Comparison of ENCODE assay signal across 16 mouse cellular contexts in genomic region chr14:55757566-55757965, GRCm38 (mm10). TPM values are rescaled to one million over a fixed set of nuclear protein-coding genes. Genes with fewer than 3 reads are reported as not detected.
DNase-seq lines count a peak whose midpoint lies in the region; ATAC-seq and TF ChIP-seq lines count a peak whose summit lies in the region.
"Had no signal": no experiment of that assay in that cellular context is flagged by ENCODE, and none has a peak within 500 bp of the region (broad histone marks: within the 10 kb centered on the region; RNA-seq: fewer than 3 reads in every experiment).

No protein-coding gene starts in this region.

- peak overlapping the region; percentile 40 for H3K9ac ChIP-seq in intestine, postnatal 0 days (ENCODE audit: low read depth, low read length)
- H3K9ac ChIP-seq in stomach, embryonic 15.5 days: no peak overlapping the region
- H3K9ac ChIP-seq: hindbrain, embryonic 15.5 days; midbrain, embryonic 13.5 days had no signal

- no peaks in the 10 kb centered on the region for H3K36me3 ChIP-seq in kidney, adult 2 months (ENCODE audit: control insufficient read depth, insufficient read depth, low read length)
- H3K36me3 ChIP-seq in intestine, postnatal 0 days (ENCODE audit: control insufficient read depth, insufficient read depth): peaks cover 41% of the 10 kb centered on the region
- H3K36me3 ChIP-seq in stomach, embryonic 15.5 days: peaks cover 30% of the 10 kb centered on the region

- no peak for TF ChIP-seq CTCF in kidney, adult 2 months (conservative IDR thresholded peaks at IDR 0.05; ENCODE audit: insufficient read depth, insufficient read length, low read depth, low read length)
- TF ChIP-seq CTCF in intestine, postnatal 0 days (IDR thresholded peaks at IDR 0.05; ENCODE audit: low read depth): no peak

- WGBS in kidney, adult 2 months: 42% methylated on average over 6 of the region's 6 CpGs
- 37% methylated on average over 6 of the region's 6 CpGs for WGBS in intestine, postnatal 0 days
- WGBS in stomach, embryonic 15.5 days: 63% methylated on average over 6 of the region's 6 CpGs

- H3K27me3 ChIP-seq in kidney, adult 2 months (replicated peaks; ENCODE audit: control insufficient read depth, insufficient read depth, low read length): no peaks in the 10 kb centered on the region
- peaks cover 4% of the 10 kb centered on the region; the same call in 1 of the 2 replicates for H3K27me3 ChIP-seq in intestine, postnatal 0 days (replicated peaks; ENCODE audit: control insufficient read depth, insufficient read depth, low read length)
- H3K27me3 ChIP-seq in stomach, embryonic 15.5 days (replicated peaks): peaks cover 14% of the 10 kb centered on the region

- DNase-seq in kidney, adult 2 months: no peak
- no peak for DNase-seq in kidney, adult 18-20 months
- no peak for DNase-seq in cerebellum, adult 11-12 months
- no peak for DNase-seq in ovary, postnatal 14 days (ENCODE audit: low spot score)
- DNase-seq: adrenal gland, postnatal 14 days; cerebellum, adult 9-10 months; embryo, embryonic 11 days; lung, adult 18-20 months; lung, postnatal 36 days had no signal

- peak; percentile 42 for ATAC-seq in granulocyte monocyte progenitor cell, adult 5-6 weeks (replicated peaks; ENCODE audit: poor library complexity, severe bottlenecking)
- peak; percentile 40 for ATAC-seq in intestine, postnatal 0 days
- no peak for ATAC-seq in stomach, embryonic 15.5 days (ENCODE audit: insufficient read depth, low FRiP score, low read depth)
- ATAC-seq: forebrain, embryonic 16.5 days; midbrain, embryonic 13.5 days had no signal

- H3K9me3 ChIP-seq in intestine, postnatal 0 days (ENCODE audit: control insufficient read depth): no peaks in the 10 kb centered on the region
- H3K9me3 ChIP-seq in stomach, embryonic 15.5 days: no peaks in the 10 kb centered on the region
- H3K9me3 ChIP-seq: hindbrain, embryonic 15.5 days; midbrain, embryonic 13.5 days had no signal

- TF ChIP-seq POLR2A in kidney, adult 2 months (IDR thresholded peaks at IDR 0.05; ENCODE audit: low read depth, low read length): no peak

- peak overlapping the region; percentile 52 for H3K4me3 ChIP-seq in kidney, adult 2 months (ENCODE audit: insufficient read depth, low read depth, low read length)
- H3K4me3 ChIP-seq in intestine, postnatal 0 days (ENCODE audit: low read depth, low read length): peak overlapping the region; percentile 36
- H3K4me3 ChIP-seq in stomach, embryonic 15.5 days (replicated peaks): no peak overlapping the region
- H3K4me3 ChIP-seq: hindbrain, embryonic 15.5 days; midbrain, embryonic 13.5 days had no signal

- peaks cover 14% of the 10 kb centered on the region; the same call in 1 of the 2 replicates for H3K4me1 ChIP-seq in kidney, adult 2 months (ENCODE audit: control insufficient read depth, insufficient read depth, low read length)
- peaks cover 3% of the 10 kb centered on the region; the same call in 1 of the 2 replicates for H3K4me1 ChIP-seq in intestine, postnatal 0 days (replicated peaks; ENCODE audit: control insufficient read depth, insufficient read depth, low read length)
- peaks cover 8% of the 10 kb centered on the region for H3K4me1 ChIP-seq in stomach, embryonic 15.5 days

- peak overlapping the region; percentile 59 for H3K4me2 ChIP-seq in intestine, postnatal 0 days (replicated peaks; ENCODE audit: low read depth)
- H3K4me2 ChIP-seq in stomach, embryonic 15.5 days: no peak overlapping the region
- H3K4me2 ChIP-seq: midbrain, embryonic 13.5 days had no signal

- H3K27ac ChIP-seq in kidney, adult 2 months (ENCODE audit: insufficient read depth, low read depth, low read length): peak overlapping the region; percentile 72
- peak overlapping the region; percentile 91 for H3K27ac ChIP-seq in intestine, postnatal 0 days (ENCODE audit: low read depth, low read length)
- peak overlapping the region; percentile 36; the same call in 1 of the 2 replicates for H3K27ac ChIP-seq in stomach, embryonic 15.5 days
- H3K27ac ChIP-seq: hindbrain, embryonic 15.5 days; midbrain, embryonic 13.5 days had no signal

RNA-seq across cellular contexts. Expression of gene Cideb, which starts 0.7 kb away (rescaled TPM):
- polyA plus RNA-seq in kidney, adult 2 months (2012; rRNA removed): 485 and 513 TPM in 2 replicates
- total RNA-seq in granulocyte monocyte progenitor cell, adult 5-6 weeks (2014; fragmentation: Nextera tagmentation): not detected in 2 replicates
- total RNA-seq in granulocyte monocyte progenitor cell, adult 5-6 weeks (2017): not detected in 2 replicates
- 366 and 385 TPM in 2 replicates for polyA plus RNA-seq in intestine, postnatal 0 days (2015; fragmentation: Nextera tagmentation; extraction: Ambion mirVana)
- 11.8 and 12.9 TPM in 2 replicates for polyA plus RNA-seq in stomach, embryonic 15.5 days (2015; fragmentation: Nextera tagmentation; extraction: Ambion mirVana)
- total RNA-seq: gastrocnemius, adult 18-20 months had no signal
- polyA plus RNA-seq: forebrain, embryonic 16.5 days had no signal

RNA-seq across cellular contexts. Expression of gene Ltb4r2, which starts 3.7 kb away (rescaled TPM):
- 0.56 and 0.76 TPM in 2 replicates for polyA plus RNA-seq in kidney, adult 2 months (2012; rRNA removed)
- 0.56 and 2.1 TPM in 2 replicates for total RNA-seq in granulocyte monocyte progenitor cell, adult 5-6 weeks (2014; fragmentation: Nextera tagmentation)
- 0.34 TPM in 1 of 2 replicates, not detected in the other for total RNA-seq in granulocyte monocyte progenitor cell, adult 5-6 weeks (2017)
- 6.7 and 9.0 TPM in 2 replicates for polyA plus RNA-seq in intestine, postnatal 0 days (2015; fragmentation: Nextera tagmentation; extraction: Ambion mirVana)
- 0.85 and 0.96 TPM in 2 replicates for polyA plus RNA-seq in stomach, embryonic 15.5 days (2015; fragmentation: Nextera tagmentation; extraction: Ambion mirVana)
- total RNA-seq: gastrocnemius, adult 18-20 months had no signal

RNA-seq across cellular contexts. Expression of gene Ltb4r1, which starts 8.2 kb away (rescaled TPM):
- 0.75 and 1.1 TPM in 2 replicates for polyA plus RNA-seq in kidney, adult 2 months (2012; rRNA removed)
- total RNA-seq in granulocyte monocyte progenitor cell, adult 5-6 weeks (2014; fragmentation: Nextera tagmentation): 19.4 and 23.3 TPM in 2 replicates
- 19.8 and 25.8 TPM in 2 replicates for total RNA-seq in granulocyte monocyte progenitor cell, adult 5-6 weeks (2017)
- polyA plus RNA-seq in intestine, postnatal 0 days (2015; fragmentation: Nextera tagmentation; extraction: Ambion mirVana): 3.8 and 4.1 TPM in 2 replicates
- polyA plus RNA-seq in stomach, embryonic 15.5 days (2015; fragmentation: Nextera tagmentation; extraction: Ambion mirVana): 3.8 and 4.7 TPM in 2 replicates

RNA-seq across cellular contexts. Expression of gene Nop9, which starts 12.1 kb away (rescaled TPM):
- 12.9 and 16.1 TPM in 2 replicates for polyA plus RNA-seq in kidney, adult 2 months (2012; rRNA removed)
- 30.9 and 36.6 TPM in 2 replicates for total RNA-seq in granulocyte monocyte progenitor cell, adult 5-6 weeks (2014; fragmentation: Nextera tagmentation)
- 35.7 and 38.6 TPM in 2 replicates for total RNA-seq in granulocyte monocyte progenitor cell, adult 5-6 weeks (2017)
- 14.4 and 14.9 TPM in 2 replicates for polyA plus RNA-seq in intestine, postnatal 0 days (2015; fragmentation: Nextera tagmentation; extraction: Ambion mirVana)
- polyA plus RNA-seq in stomach, embryonic 15.5 days (2015; fragmentation: Nextera tagmentation; extraction: Ambion mirVana): 34.3 and 36.7 TPM in 2 replicates

RNA-seq across cellular contexts. Expression of gene Dhrs1, which starts 12.1 kb away (rescaled TPM):
- 223 and 228 TPM in 2 replicates for polyA plus RNA-seq in kidney, adult 2 months (2012; rRNA removed)
- total RNA-seq in granulocyte monocyte progenitor cell, adult 5-6 weeks (2014; fragmentation: Nextera tagmentation): 54.7 and 67.7 TPM in 2 replicates
- 18.0 and 30.7 TPM in 2 replicates for total RNA-seq in granulocyte monocyte progenitor cell, adult 5-6 weeks (2017)
- polyA plus RNA-seq in intestine, postnatal 0 days (2015; fragmentation: Nextera tagmentation; extraction: Ambion mirVana): 466 and 476 TPM in 2 replicates
- 92.9 and 96.4 TPM in 2 replicates for polyA plus RNA-seq in stomach, embryonic 15.5 days (2015; fragmentation: Nextera tagmentation; extraction: Ambion mirVana)

Comparison
In these comparisons a context has a peak if more than half of its experiments do, and no peak if none do; other contexts are left out.
1. H3K27ac ChIP-seq: peak in every context shown above with its lines; median percentile 91 in intestine, postnatal 0 days; 72 in kidney, adult 2 months; 36 in stomach, embryonic 15.5 days.
2. RNA of gene Cideb, which starts 0.7 kb away (polyA plus RNA-seq): 485 to 513 TPM in kidney, adult 2 months and 366 to 385 TPM in intestine, postnatal 0 days; 11.8 to 12.9 TPM in stomach, embryonic 15.5 days; every median in the first group is over 10 times any median in the second.